Mouse (Mus musculus) E14TG2a.4 (cell line): ENCODE measurements around the gene Ppp1r18.

Source experiments
- CTCF ChIP-seq: conservative IDR thresholded peaks from 2 replicates; pipeline ENCODE4 v1.5.1; 2014; ENCODE audit warnings: low read length
- NANOG ChIP-seq: IDR thresholded peaks from 2 replicates; pipeline ENCODE4 v1.6.1; 2014; ENCODE audit warnings: borderline replicate concordance, low read length, mixed read lengths
- POU5F1 ChIP-seq: IDR thresholded peaks from 2 replicates; pipeline ENCODE4 v1.6.1; 2014; ENCODE audit warnings: low read length, borderline replicate concordance

- TF ChIP-seq CTCF (peak; percentile 64), POU5F1 (no peak), NANOG (no peak)
Measured at GRCm38 (mm10) chr17:35873774-35874519, 8.6 kb downstream of the Ppp1r18 start.
